Mouse (Mus musculus): ENCODE data around the gene Fes. TPM values are rescaled to one million over a fixed set of nuclear protein-coding genes. Genes with fewer than 3 reads are reported as not detected.

Fes gene
- 7.1 and 11.3 TPM in 2 replicates for polyA plus RNA-seq (2016; fragmentation: Nextera tagmentation; extraction: Ambion mirVana)

DNA sequence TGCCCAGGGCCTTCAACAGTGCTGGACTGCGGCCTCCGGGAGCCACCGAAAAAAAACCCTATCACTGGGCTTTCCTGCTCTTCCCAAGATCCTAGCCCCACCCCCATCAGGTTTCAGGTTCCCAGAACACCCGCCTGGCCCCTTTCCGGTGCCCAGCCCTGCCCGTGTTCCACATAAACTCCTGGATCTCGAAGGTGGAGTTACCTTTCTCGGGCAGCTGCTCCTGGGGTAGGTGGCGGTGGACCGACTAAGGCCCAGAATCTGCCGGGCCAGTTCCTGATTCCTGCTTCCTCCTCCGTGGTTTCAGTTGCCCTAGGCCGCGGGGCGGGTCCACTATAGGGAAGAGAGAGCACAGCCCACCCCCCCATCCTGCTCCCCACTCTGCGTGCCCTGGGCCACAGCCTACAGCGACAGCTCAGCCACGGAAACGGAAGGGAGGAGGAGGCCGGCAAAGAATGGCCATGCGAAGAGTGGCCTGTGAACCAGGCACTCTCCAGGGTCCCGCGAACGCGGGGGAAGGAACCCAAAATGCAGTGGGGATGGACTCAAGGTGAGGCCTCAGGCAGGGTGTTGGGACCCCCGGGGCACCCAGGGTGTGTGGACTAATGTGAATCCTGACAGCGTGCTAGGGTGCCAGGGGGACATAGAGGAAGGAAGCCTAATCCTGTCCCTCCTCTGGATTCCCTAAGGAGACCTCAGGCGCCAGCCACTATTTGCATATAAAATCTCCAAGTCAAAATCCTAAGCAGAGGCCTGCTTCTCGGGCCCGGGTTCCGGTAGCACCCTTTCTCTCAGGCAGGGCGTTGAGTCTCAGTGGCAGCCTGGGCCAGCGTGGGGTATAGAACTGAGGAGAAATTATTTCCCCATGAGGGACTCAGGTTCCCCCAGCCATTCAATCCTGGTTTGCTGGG, at the start of gene Fes:
TSS of gene Fes (minus strand) at position 314 of the 911 bp plus-strand sequence.
- peak within 1 kb of the TSS; percentile 52; the same call in 1 of the 2 replicates for H3K27ac ChIP-seq (replicated peaks)
- peaks cover 20% of the 10 kb centered on the region for H3K27me3 ChIP-seq
- peak within 1 kb of the TSS; percentile 51 for H3K9ac ChIP-seq (replicated peaks)
- H3K36me3 ChIP-seq = peaks cover 27% of the 10 kb centered on the region
- WGBS = 10% methylated on average over 33 of the region's 33 CpGs
- peak within 1 kb of the TSS; percentile 49 for H3K4me2 ChIP-seq (replicated peaks)
- peak within 1 kb of the TSS; percentile 25 for H3K4me3 ChIP-seq
- ATAC-seq (ENCODE audit: low FRiP score, low read depth) = no peak
- peaks cover 25% of the 10 kb centered on the region for H3K4me1 ChIP-seq
- no peaks in the 10 kb centered on the region for H3K9me3 ChIP-seq

- H3K4me3 ChIP-seq = no peak overlapping the region
- no peaks in the 10 kb centered on the region for H3K27me3 ChIP-seq
- no peak for ATAC-seq (ENCODE audit: low FRiP score, low read depth)
- H3K9me3 ChIP-seq = no peaks in the 10 kb centered on the region
- WGBS = 84% methylated on average over 7 of the region's 7 CpGs
- H3K4me1 ChIP-seq = no peaks in the 10 kb centered on the region
- H3K9ac ChIP-seq (replicated peaks) = no peak overlapping the region
- H3K4me2 ChIP-seq (replicated peaks) = no peak overlapping the region
- no peaks in the 10 kb centered on the region for H3K36me3 ChIP-seq
- no peak overlapping the region for H3K27ac ChIP-seq (replicated peaks)
These were observed 48.8 kb upstream of the Fes start for GRCm38 (mm10) chr7:80436571-80436970.

DNA sequence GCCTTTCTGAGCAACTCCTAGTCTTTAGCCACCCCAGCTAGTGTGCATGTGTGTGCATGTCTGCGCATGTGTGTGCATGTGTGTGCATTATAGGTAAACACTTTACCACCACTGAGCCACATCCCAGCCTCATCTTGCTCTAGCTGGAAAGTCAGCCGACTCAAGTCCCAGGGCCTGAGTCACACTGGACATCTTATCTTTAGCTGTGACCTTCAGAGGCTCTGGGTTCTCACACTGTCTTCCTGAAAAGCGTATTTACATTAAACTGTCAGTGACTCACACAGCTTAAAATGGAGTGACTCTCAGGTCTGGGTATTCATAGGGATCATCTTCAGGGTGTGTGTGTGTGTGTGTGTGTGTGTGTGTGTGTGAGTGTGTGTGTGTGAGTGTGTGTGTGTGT, 47.8 kb upstream of the Fes start:
- no peaks in the 10 kb centered on the region for H3K36me3 ChIP-seq
- no peak overlapping the region for H3K27ac ChIP-seq (replicated peaks)
- H3K4me1 ChIP-seq = no peaks in the 10 kb centered on the region
- no peaks in the 10 kb centered on the region for H3K27me3 ChIP-seq
- no peak overlapping the region for H3K4me3 ChIP-seq
- no peak for ATAC-seq (ENCODE audit: low FRiP score, low read depth)
- H3K4me2 ChIP-seq (replicated peaks) = no peak overlapping the region
- H3K9ac ChIP-seq (replicated peaks) = no peak overlapping the region
- WGBS = 88% methylated on average over 3 of the region's 3 CpGs
- H3K9me3 ChIP-seq = no peaks in the 10 kb centered on the region

GRCm38 (mm10) chr7:80429661-80430060, 41.9 kb upstream of the Fes start:
- no peak for ATAC-seq (ENCODE audit: low FRiP score, low read depth)
- no peaks in the 10 kb centered on the region for H3K9me3 ChIP-seq
- no peaks in the 10 kb centered on the region for H3K27me3 ChIP-seq
- no peaks in the 10 kb centered on the region for H3K36me3 ChIP-seq
- H3K4me3 ChIP-seq = no peak overlapping the region
- H3K27ac ChIP-seq (replicated peaks) = no peak overlapping the region
- H3K4me1 ChIP-seq = no peaks in the 10 kb centered on the region
- 93% methylated on average over 12 of the region's 12 CpGs for WGBS
- H3K4me2 ChIP-seq (replicated peaks) = no peak overlapping the region
- H3K9ac ChIP-seq (replicated peaks) = no peak overlapping the region

- Histone ChIP-seq H3K27me3 (no peaks in the 10 kb centered on the region), H3K9ac (replicated peaks) (no peak overlapping the region), H3K9me3 (no peaks in the 10 kb centered on the region), H3K4me3 (no peak overlapping the region), H3K4me1 (no peaks in the 10 kb centered on the region), H3K36me3 (no peaks in the 10 kb centered on the region), H3K27ac (replicated peaks) (no peak overlapping the region), H3K4me2 (replicated peaks) (no peak overlapping the region)
- WGBS = 81% methylated on average over 5 of the region's 5 CpGs
- ATAC-seq (ENCODE audit: low FRiP score, low read depth) = no peak
These were observed 40.0 kb upstream of the Fes start for GRCm38 (mm10) chr7:80427730-80428129.

- Histone ChIP-seq H3K36me3 (no peaks in the 10 kb centered on the region), H3K4me1 (no peaks in the 10 kb centered on the region), H3K27ac (replicated peaks) (no peak overlapping the region), H3K4me2 (replicated peaks) (no peak overlapping the region), H3K4me3 (no peak overlapping the region), H3K9ac (replicated peaks) (no peak overlapping the region), H3K27me3 (no peaks in the 10 kb centered on the region), H3K9me3 (no peaks in the 10 kb centered on the region)
- no peak for ATAC-seq (ENCODE audit: low FRiP score, low read depth)
- 69% methylated on average over 7 of the region's 7 CpGs for WGBS
These were observed 38.6 kb upstream of the Fes start for GRCm38 (mm10) chr7:80426363-80426762.

DNA sequence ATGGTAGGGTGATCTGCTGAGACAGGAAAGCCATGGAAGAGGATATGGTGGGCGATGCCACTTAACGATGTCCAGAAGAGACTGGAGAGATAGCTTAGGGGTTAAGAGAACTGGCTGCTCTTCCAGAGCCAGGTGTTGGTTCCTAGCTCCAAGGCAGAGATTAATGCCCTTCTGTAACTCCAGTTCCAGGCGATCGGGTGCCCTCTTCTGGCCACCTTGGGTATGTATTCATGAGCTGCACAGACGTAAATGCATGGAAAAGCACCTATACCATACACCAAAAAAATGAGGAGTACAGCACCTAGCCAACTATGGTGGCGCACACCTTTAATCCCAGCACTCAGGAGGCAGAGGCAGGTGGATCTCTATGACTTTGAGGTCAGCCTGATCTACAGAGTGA, 37.0 kb upstream of the Fes start:
- no peak overlapping the region for H3K9ac ChIP-seq (replicated peaks)
- ATAC-seq (ENCODE audit: low FRiP score, low read depth) = no peak
- no peaks in the 10 kb centered on the region for H3K9me3 ChIP-seq
- no peaks in the 10 kb centered on the region for H3K36me3 ChIP-seq
- 84% methylated on average over 6 of the region's 6 CpGs for WGBS
- H3K4me2 ChIP-seq (replicated peaks) = no peak overlapping the region
- H3K4me3 ChIP-seq = no peak overlapping the region
- no peaks in the 10 kb centered on the region for H3K4me1 ChIP-seq
- no peak overlapping the region for H3K27ac ChIP-seq (replicated peaks)
- H3K27me3 ChIP-seq = peaks cover 3% of the 10 kb centered on the region; the same call in 1 of the 2 replicates

DNA sequence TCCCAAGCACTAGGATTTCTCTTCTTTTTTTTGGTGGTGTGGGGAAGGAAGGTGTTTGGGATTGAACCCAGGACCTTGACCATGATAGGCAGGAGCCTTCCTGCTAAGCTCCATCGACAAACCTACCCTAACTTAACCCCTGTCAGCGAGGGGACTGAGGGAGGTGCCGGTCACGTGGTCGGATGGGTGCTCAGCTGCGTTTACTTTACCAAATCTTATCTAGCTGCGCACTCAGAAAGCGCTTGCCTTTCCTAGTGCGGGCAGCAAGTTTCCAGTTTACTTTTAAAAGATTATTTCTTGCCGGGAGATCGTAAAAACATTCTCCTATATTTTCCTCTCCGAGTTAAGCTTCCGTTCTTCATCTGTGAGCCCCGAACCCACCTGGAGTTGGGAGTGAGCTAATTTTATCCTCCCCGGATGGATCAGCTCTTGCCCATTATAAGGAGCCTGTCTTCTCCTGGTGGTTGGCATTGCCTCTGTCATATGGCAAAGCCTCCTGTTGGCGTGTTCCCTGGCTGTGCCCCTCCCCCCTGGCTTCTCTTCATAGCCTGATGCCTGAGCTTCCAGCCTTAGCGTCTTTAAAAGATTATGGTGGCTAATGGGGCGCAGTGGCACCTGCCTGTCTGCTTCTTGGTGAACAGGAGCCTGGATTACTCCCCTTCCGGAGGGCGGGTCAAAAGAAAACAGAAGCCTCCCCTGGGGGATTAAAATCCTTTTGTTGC, 35.2 kb upstream of the Fes start:
- no peak overlapping the region for H3K4me3 ChIP-seq
- no peaks in the 10 kb centered on the region for H3K9me3 ChIP-seq
- WGBS = 25% methylated on average over 20 of the region's 20 CpGs
- ATAC-seq (ENCODE audit: low FRiP score, low read depth) = 0 out of 2 replicates have a peak, but pooled peaks have one; percentile 41
- H3K4me1 ChIP-seq = no peaks in the 10 kb centered on the region
- peaks cover 3% of the 10 kb centered on the region; the same call in 1 of the 2 replicates for H3K27me3 ChIP-seq
- no peak overlapping the region for H3K27ac ChIP-seq (replicated peaks)
- no peak overlapping the region for H3K9ac ChIP-seq (replicated peaks)
- H3K36me3 ChIP-seq = no peaks in the 10 kb centered on the region
- H3K4me2 ChIP-seq (replicated peaks) = peak overlapping the region; percentile 6; the same call in 1 of the 2 replicates

DNA sequence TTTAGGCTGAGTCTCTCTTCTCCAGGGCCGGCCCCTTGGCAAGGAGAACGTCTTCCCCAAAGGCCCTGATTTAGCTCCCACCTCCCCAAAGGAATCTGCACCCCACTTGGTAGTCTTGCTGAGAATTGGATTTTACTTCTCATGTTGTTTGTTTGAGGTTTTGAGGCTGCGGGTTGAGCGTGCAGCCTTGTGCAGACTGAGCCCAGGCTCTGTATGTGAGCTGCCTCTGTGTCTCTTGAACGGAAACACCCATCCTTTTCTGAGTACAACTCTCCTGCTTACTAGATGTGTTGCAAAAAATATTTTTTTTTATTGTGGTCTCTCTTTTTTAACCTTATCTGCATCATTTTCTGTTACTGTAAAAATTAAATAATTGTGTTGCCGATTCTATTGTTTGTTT, 33.8 kb upstream of the Fes start:
- Histone ChIP-seq H3K4me3 (no peak overlapping the region), H3K4me2 (replicated peaks) (no peak overlapping the region), H3K36me3 (no peaks in the 10 kb centered on the region), H3K9me3 (no peaks in the 10 kb centered on the region), H3K27me3 (peaks cover 3% of the 10 kb centered on the region; the same call in 1 of the 2 replicates), H3K9ac (replicated peaks) (no peak overlapping the region), H3K27ac (replicated peaks) (no peak overlapping the region), H3K4me1 (no peaks in the 10 kb centered on the region)
- ATAC-seq (ENCODE audit: low FRiP score, low read depth) = no peak
- WGBS = 94% methylated on average over 6 of the region's 6 CpGs

DNA sequence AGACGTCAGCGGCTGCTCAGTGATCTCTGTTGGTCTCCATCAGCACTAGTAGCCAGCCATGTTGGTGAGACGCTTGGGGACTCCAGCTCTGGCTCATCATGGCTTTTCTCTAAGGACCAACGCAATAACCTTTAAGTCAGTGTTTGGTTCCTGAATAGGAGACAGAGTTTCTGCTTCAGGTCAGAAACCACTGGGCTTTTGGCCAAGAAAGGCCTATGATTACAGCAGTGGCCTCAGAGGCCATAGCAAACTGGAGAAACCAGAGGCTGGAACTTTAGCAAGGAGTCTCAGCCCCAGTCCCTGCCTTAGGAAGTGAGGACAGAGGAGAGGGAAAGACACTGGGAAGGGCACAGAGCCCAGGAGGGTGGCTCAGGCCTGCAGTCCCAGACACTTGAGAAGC, 32.8 kb upstream of the Fes start:
- peaks cover 3% of the 10 kb centered on the region; the same call in 1 of the 2 replicates for H3K27me3 ChIP-seq
- H3K4me3 ChIP-seq = no peak overlapping the region
- no peak for ATAC-seq (ENCODE audit: low FRiP score, low read depth)
- no peaks in the 10 kb centered on the region for H3K4me1 ChIP-seq
- no peak overlapping the region for H3K27ac ChIP-seq (replicated peaks)
- no peaks in the 10 kb centered on the region for H3K36me3 ChIP-seq
- WGBS = 88% methylated on average over 4 of the region's 4 CpGs
- no peaks in the 10 kb centered on the region for H3K9me3 ChIP-seq
- no peak overlapping the region for H3K9ac ChIP-seq (replicated peaks)
- no peak overlapping the region for H3K4me2 ChIP-seq (replicated peaks)

DNA sequence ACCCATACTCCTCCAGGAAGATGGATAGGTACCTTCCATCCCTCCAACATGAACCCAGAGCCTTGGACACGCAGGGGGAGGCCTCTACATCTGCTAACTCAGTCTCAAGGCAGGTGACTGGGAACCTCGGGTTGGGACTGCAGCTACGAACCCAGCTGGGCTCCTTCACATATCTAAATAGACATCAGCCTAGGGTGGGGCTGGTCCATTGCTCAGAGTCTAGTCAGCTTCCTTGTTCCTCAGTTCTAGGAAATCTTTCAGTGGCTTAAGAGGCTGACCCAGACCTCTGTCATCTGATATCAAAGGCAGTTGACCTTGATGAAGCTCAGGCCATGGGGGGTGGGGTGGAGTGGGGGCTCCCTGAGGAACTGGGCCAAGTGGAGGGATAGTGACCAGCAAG, 31.5 kb upstream of the Fes start:
- no peaks in the 10 kb centered on the region for H3K9me3 ChIP-seq
- no peaks in the 10 kb centered on the region for H3K4me1 ChIP-seq
- no peak overlapping the region for H3K9ac ChIP-seq (replicated peaks)
- H3K4me2 ChIP-seq (replicated peaks) = no peak overlapping the region
- no peak for ATAC-seq (ENCODE audit: low FRiP score, low read depth)
- WGBS = 65% methylated on average over 3 of the region's 3 CpGs
- H3K36me3 ChIP-seq = no peaks in the 10 kb centered on the region
- H3K4me3 ChIP-seq = no peak overlapping the region
- peaks cover 3% of the 10 kb centered on the region; the same call in 1 of the 2 replicates for H3K27me3 ChIP-seq
- no peak overlapping the region for H3K27ac ChIP-seq (replicated peaks)

DNA sequence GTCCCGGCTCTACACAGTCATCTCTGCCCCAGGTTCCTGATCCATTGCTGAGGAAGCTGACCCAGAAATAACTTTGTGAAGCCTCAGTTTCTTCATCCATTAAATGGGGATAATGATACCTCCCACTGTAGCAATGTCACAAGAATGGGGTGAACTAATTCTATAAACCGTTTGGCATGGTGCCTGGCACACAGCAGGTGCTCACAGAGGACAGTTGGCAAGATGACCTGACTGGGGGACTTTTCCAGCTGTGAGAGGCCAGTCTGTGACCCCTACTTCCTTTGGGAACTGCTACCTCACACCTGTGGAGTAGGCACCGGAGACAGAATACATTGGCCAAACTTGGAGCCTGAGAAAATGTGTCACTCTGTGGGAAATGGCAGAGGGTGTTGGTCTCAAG, 30.3 kb upstream of the Fes start:
- Histone ChIP-seq H3K36me3 (no peaks in the 10 kb centered on the region), H3K4me2 (replicated peaks) (no peak overlapping the region), H3K27me3 (peaks cover 3% of the 10 kb centered on the region; the same call in 1 of the 2 replicates), H3K4me3 (no peak overlapping the region), H3K9ac (replicated peaks) (no peak overlapping the region), H3K4me1 (no peaks in the 10 kb centered on the region), H3K27ac (replicated peaks) (no peak overlapping the region), H3K9me3 (no peaks in the 10 kb centered on the region)
- WGBS = 80% methylated on average over 3 of the region's 3 CpGs
- no peak for ATAC-seq (ENCODE audit: low FRiP score, low read depth)
